Mouse (Mus musculus): ENCODE data around the gene Pym1. TPM values are rescaled to one million over a fixed set of nuclear protein-coding genes. Genes with fewer than 3 reads are reported as not detected.

Gene Pym1
- polyA plus RNA-seq, 1 experiment: 10.9 TPM

- Histone ChIP-seq H3K9me3 (ENCODE audit: control insufficient read depth, low read length) (peaks cover 2% of the 10 kb centered on the region; the same call in 1 of the 2 replicates), H3K4me1 (ENCODE audit: control insufficient read depth) (peaks cover 34% of the 10 kb centered on the region), H3K36me3 (ENCODE audit: control insufficient read depth) (no peaks in the 10 kb centered on the region), H3K27me3 (ENCODE audit: control insufficient read depth) (peaks cover 60% of the 10 kb centered on the region), H3K4me3 (replicated peaks) (peak overlapping the region; percentile 44)
- no peak for TF ChIP-seq GATA1 (IDR thresholded peaks at IDR 0.05; ENCODE audit: low read length)
- TF ChIP-seq TAL1 (IDR thresholded peaks at IDR 0.05; ENCODE audit: low read length): no peak
Measured at GRCm38 (mm10) chr10:128743791-128744191, 3.9 kb upstream of the Pym1 start.

GRCm38 (mm10) chr10:128744211-128744610 is 3.5 kb upstream of the Pym1 start:
- H3K9me3 ChIP-seq (ENCODE audit: control insufficient read depth, low read length): peaks cover 2% of the 10 kb centered on the region; the same call in 1 of the 2 replicates
- no peak for TF ChIP-seq TAL1 (IDR thresholded peaks at IDR 0.05; ENCODE audit: low read length)
- H3K27me3 ChIP-seq (ENCODE audit: control insufficient read depth): peaks cover 60% of the 10 kb centered on the region
- H3K4me1 ChIP-seq (ENCODE audit: control insufficient read depth): peaks cover 38% of the 10 kb centered on the region
- H3K4me3 ChIP-seq (replicated peaks): no peak overlapping the region
- no peaks in the 10 kb centered on the region for H3K36me3 ChIP-seq (ENCODE audit: control insufficient read depth)

- Histone ChIP-seq H3K4me1 (ENCODE audit: control insufficient read depth) (peaks cover 46% of the 10 kb centered on the region), H3K27me3 (ENCODE audit: control insufficient read depth) (peaks cover 60% of the 10 kb centered on the region), H3K36me3 (ENCODE audit: control insufficient read depth) (peaks cover under 1% of the 10 kb centered on the region), H3K9me3 (ENCODE audit: control insufficient read depth, low read length) (peaks cover 2% of the 10 kb centered on the region; the same call in 1 of the 2 replicates), H3K4me3 (replicated peaks) (peak within 1 kb of the TSS; percentile 44)
- no peak for TF ChIP-seq TAL1 (IDR thresholded peaks at IDR 0.05; ENCODE audit: low read length)
- TF ChIP-seq GATA1 (IDR thresholded peaks at IDR 0.05; ENCODE audit: low read length): no peak
Measured at GRCm38 (mm10) chr10:128744680-128745601, 2.7 kb upstream of the Pym1 start, which contains the start of gene Dgka. Gene Dgka (minus strand): TSS chr10:128744855.

- Histone ChIP-seq H3K4me3 (replicated peaks) (no peak overlapping the region), H3K27me3 (ENCODE audit: control insufficient read depth) (peaks cover 57% of the 10 kb centered on the region), H3K9me3 (ENCODE audit: control insufficient read depth, low read length) (peaks cover 2% of the 10 kb centered on the region; the same call in 1 of the 2 replicates), H3K4me1 (ENCODE audit: control insufficient read depth) (peaks cover 48% of the 10 kb centered on the region), H3K36me3 (ENCODE audit: control insufficient read depth) (peaks cover 7% of the 10 kb centered on the region)
- TF ChIP-seq GATA1 (IDR thresholded peaks at IDR 0.05; ENCODE audit: low read length) (no peak), TAL1 (IDR thresholded peaks at IDR 0.05; ENCODE audit: low read length) (no peak)
Measured at GRCm38 (mm10) chr10:128745946-128746613, 1.6 kb upstream of the Pym1 start.

GRCm38 (mm10) chr10:128746972-128747645 is 580 bp upstream of the Pym1 start:
- Histone ChIP-seq H3K4me1 (ENCODE audit: control insufficient read depth) (peaks cover 48% of the 10 kb centered on the region), H3K9me3 (ENCODE audit: control insufficient read depth, low read length) (peaks cover 2% of the 10 kb centered on the region; the same call in 1 of the 2 replicates), H3K4me3 (replicated peaks) (peak overlapping the region; percentile 94), H3K36me3 (ENCODE audit: control insufficient read depth) (peaks cover 12% of the 10 kb centered on the region), H3K27me3 (ENCODE audit: control insufficient read depth) (peaks cover 46% of the 10 kb centered on the region)
- no peak for TF ChIP-seq TAL1 (IDR thresholded peaks at IDR 0.05; ENCODE audit: low read length)
- no peak for TF ChIP-seq GATA1 (IDR thresholded peaks at IDR 0.05; ENCODE audit: low read length)

GRCm38 (mm10) chr10:128748252-128748864 is 669 bp downstream of the Pym1 start:
- Histone ChIP-seq H3K27me3 (ENCODE audit: control insufficient read depth) (peaks cover 34% of the 10 kb centered on the region), H3K4me1 (ENCODE audit: control insufficient read depth) (peaks cover 48% of the 10 kb centered on the region), H3K36me3 (ENCODE audit: control insufficient read depth) (peaks cover 24% of the 10 kb centered on the region), H3K9me3 (ENCODE audit: control insufficient read depth, low read length) (peaks cover 2% of the 10 kb centered on the region; the same call in 1 of the 2 replicates), H3K4me3 (replicated peaks) (peak overlapping the region; percentile 94)
- TF ChIP-seq GATA1 (IDR thresholded peaks at IDR 0.05; ENCODE audit: low read length) (no peak), TAL1 (IDR thresholded peaks at IDR 0.05; ENCODE audit: low read length) (no peak)

GRCm38 (mm10) chr10:128772895-128773294 is 25.2 kb downstream of the Pym1 start:
- no peaks in the 10 kb centered on the region for H3K9me3 ChIP-seq (ENCODE audit: control insufficient read depth, low read length)
- no peaks in the 10 kb centered on the region; the same call in 1 of the 2 replicates for H3K36me3 ChIP-seq (ENCODE audit: control insufficient read depth)
- TF ChIP-seq TAL1 (IDR thresholded peaks at IDR 0.05; ENCODE audit: low read length) (no peak), GATA1 (IDR thresholded peaks at IDR 0.05; ENCODE audit: low read length) (no peak)
- H3K4me1 ChIP-seq (ENCODE audit: control insufficient read depth): peaks cover 4% of the 10 kb centered on the region
- H3K4me3 ChIP-seq (replicated peaks): no peak overlapping the region
- H3K27me3 ChIP-seq (ENCODE audit: control insufficient read depth): peaks cover 2% of the 10 kb centered on the region

- H3K9me3 ChIP-seq (ENCODE audit: control insufficient read depth, low read length): no peaks in the 10 kb centered on the region
- H3K4me3 ChIP-seq (replicated peaks): no peak overlapping the region
- peaks cover 2% of the 10 kb centered on the region for H3K27me3 ChIP-seq (ENCODE audit: control insufficient read depth)
- H3K36me3 ChIP-seq (ENCODE audit: control insufficient read depth): no peaks in the 10 kb centered on the region
- TF ChIP-seq TAL1 (IDR thresholded peaks at IDR 0.05; ENCODE audit: low read length) (no peak), GATA1 (IDR thresholded peaks at IDR 0.05; ENCODE audit: low read length) (no peak)
- H3K4me1 ChIP-seq (ENCODE audit: control insufficient read depth): peaks cover 4% of the 10 kb centered on the region
Measured at GRCm38 (mm10) chr10:128773685-128774084, 26.0 kb downstream of the Pym1 start.
